Mouse (Mus musculus) liver, adult 2 months (tissue): ENCODE results near the gene Lrriq4.

ENCODE experiments used
- CTCF ChIP-seq: fragments of 200-500 bp; IDR thresholded peaks from 2 replicates; pipeline ENCODE4 v1.5.1; 2011; ENCODE audit warnings: low read depth, low read length, control low read depth
- POLR2A ChIP-seq: fragments of 200-500 bp; IDR thresholded peaks from 2 replicates; pipeline ENCODE4 v1.6.1; 2011; ENCODE audit warnings: low read length, control low read depth; ENCODE audit not compliant: insufficient read depth; ENCODE audit errors: extremely low read depth

GRCm38 (mm10) chr3:30597271-30597670 lies 47.0 kb upstream of the Lrriq4 start:
- TF ChIP-seq POLR2A (no peak), CTCF (no peak)
